Mouse (Mus musculus) frontal cortex, postnatal 10 days (tissue): ENCODE results near the gene Ntan1.

ENCODE experiments used
- DNase-seq, 2 experiments: peaks; one replicate each; pipeline ENCODE4 v3.0.0; 2022; ENCODE audit warnings: low spot score in 2 of 2, mixed read lengths in 1 of 2

Ntan1 gene

DNA sequence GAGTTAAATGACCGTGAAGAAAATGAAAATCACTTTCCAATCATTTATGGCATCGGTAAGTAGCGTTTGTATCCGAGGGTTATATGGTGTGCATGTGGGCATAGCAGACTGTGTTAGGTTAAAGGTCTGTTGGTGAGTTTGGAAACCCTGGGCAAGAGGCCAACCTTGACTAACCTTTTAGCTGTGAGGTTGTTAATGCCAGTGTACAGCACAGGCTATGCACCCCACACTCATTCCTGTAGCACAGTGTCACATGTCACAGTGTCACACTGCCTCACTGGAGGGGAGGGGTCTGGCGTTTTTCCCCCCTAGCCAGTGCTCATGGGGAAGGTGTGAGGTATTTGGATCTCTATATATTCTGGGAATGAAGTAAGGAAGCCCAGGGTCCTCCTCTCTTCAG lies 13.0 kb downstream of the Ntan1 start:
- DNase-seq = no peak

DNA sequence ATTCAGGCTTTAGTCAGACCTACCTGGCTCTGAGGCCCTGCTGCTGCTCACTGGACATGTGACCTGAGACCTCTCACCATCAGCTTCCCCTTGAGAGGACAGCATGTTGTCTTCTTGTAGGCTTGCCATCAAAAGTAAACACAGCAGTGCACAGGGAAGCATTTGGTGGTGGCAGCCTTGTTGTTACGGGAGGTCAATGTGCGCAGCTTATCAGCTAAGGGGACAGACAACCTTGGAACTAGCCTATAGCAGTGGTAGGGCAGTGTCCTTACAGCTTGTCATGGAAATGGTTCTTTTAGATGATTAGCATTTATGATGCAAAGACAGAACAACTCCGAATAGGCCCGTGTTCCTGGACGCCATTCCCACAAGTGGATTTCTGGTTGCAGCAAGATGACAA lies 15.7 kb downstream of the Ntan1 start:
- DNase-seq = no peak

GRCm38 (mm10) chr16:13840056-13840455 lies 21.4 kb downstream of the Ntan1 start:
- DNase-seq = no peak

- no peak for DNase-seq
Observed at GRCm38 (mm10) chr16:13840956-13841355, 22.3 kb downstream of the Ntan1 start.

GRCm38 (mm10) chr16:13845031-13845430 lies 26.4 kb downstream of the Ntan1 start:
- DNase-seq = no peak

- DNase-seq = no peak
Observed at GRCm38 (mm10) chr16:13846675-13847074, 28.0 kb downstream of the Ntan1 start.

DNA sequence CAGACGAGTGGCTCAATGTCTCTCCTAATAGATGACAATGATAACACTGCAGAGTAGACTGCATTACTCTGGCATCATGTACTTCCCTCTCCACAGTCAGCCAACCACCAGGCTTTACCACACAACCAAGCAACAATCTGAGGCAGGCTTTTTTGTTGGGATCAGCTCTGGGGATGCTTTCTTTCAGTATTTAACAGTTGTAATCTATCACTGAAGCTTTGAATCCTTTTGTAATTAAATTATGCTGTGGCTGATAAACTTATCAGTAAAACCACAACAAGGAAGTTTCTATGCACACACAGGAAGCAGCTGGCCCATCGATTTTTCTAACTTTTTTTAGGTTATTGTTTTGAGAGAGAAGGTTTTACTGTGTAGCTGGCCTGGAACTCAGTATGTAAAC lies 29.7 kb downstream of the Ntan1 start:
- no peak for DNase-seq

DNA sequence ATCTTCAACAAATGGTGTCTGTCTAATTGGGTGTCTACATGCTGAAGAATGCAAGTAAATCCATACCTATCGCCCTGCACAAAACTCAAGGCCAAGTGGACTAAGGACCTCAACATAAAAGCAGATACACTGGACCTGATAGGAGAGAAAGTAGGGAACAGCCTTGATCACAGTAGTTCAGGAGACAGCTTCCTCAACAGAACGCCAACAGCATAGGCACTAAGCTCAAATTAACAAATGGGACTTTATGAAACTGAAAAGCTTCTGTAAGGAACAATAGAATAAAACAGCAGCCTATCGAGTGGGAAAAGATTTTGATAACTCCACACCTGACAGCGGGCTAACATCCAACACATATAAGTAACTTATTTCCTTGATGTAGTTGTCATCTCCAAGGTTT lies 32.8 kb downstream of the Ntan1 start:
- DNase-seq = no peak

GRCm38 (mm10) chr16:13853886-13854285 lies 35.2 kb downstream of the Ntan1 start:
- DNase-seq = no peak

GRCm38 (mm10) chr16:13866076-13866475 lies 47.4 kb downstream of the Ntan1 start:
- no peak for DNase-seq

- DNase-seq = no peak
Observed at GRCm38 (mm10) chr16:13866616-13867015, 48.0 kb downstream of the Ntan1 start.

- peak in 1 of 2 experiments; percentile 12 for DNase-seq
Observed at GRCm38 (mm10) chr16:13867406-13867805, 48.8 kb downstream of the Ntan1 start.

GRCm38 (mm10) chr16:13867910-13868514 lies 49.4 kb downstream of the Ntan1 start:
- DNase-seq = peak in 1 of 2 experiments; percentile 19

DNA sequence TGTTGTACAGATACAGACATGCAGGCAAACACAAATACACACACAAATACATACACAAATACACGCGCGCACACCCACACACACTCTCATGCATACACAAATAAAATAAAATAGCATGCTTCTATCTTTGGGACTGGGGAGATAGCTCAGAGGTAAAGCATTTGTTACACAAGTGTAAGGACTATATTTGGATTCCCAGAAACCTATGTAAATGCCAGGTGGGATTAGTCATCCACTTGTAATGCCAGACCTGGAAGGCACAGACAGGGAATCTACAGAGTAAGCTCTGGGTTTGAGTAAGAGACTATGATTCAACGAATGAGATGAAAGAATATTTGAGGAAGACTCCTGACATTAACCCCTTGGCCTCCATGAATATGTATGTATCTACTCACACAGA lies 56.8 kb downstream of the Ntan1 start:
- no peak for DNase-seq

DNA sequence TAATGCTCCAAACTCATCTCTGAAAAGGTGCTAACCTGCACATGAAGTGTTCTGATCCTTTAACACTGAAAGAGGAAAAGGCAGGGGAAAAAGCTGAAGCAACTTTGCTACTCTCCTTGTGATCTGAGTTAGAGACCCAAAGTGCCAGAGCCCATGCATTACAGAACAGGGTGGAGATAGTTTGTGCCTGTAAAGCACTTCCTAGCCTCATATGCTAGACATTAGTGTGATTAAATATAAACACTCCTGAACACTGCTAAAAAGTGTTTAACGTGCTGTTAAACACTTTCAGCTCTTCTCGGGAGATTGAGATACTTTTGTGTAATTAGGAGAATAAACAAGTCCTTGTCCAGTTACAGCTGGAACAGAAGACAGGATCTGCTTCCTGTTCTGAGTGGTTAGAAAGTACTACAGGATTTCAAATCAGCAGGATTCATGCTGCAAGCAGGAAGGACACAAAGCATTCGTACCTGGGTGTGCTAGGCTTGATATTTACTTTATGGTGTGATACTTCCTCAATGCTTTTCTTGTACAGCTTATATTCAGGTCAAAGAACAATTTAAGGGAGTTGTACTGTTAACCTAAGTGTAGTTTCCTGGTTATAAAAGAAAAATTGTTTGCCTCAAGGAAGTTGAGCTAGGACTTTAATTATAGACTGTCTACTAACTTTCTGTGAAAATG lies 64.6 kb downstream of the Ntan1 start:
- no peak for DNase-seq
